Mouse (Mus musculus): Measurements from ENCODE around the gene Speg. TPM values are rescaled to one million over a fixed set of nuclear protein-coding genes. Genes with fewer than 3 reads are reported as not detected.

Gene Speg
- total RNA-seq (2021): 100 to 1,000 TPM; 104 to 112 TPM

DNA sequence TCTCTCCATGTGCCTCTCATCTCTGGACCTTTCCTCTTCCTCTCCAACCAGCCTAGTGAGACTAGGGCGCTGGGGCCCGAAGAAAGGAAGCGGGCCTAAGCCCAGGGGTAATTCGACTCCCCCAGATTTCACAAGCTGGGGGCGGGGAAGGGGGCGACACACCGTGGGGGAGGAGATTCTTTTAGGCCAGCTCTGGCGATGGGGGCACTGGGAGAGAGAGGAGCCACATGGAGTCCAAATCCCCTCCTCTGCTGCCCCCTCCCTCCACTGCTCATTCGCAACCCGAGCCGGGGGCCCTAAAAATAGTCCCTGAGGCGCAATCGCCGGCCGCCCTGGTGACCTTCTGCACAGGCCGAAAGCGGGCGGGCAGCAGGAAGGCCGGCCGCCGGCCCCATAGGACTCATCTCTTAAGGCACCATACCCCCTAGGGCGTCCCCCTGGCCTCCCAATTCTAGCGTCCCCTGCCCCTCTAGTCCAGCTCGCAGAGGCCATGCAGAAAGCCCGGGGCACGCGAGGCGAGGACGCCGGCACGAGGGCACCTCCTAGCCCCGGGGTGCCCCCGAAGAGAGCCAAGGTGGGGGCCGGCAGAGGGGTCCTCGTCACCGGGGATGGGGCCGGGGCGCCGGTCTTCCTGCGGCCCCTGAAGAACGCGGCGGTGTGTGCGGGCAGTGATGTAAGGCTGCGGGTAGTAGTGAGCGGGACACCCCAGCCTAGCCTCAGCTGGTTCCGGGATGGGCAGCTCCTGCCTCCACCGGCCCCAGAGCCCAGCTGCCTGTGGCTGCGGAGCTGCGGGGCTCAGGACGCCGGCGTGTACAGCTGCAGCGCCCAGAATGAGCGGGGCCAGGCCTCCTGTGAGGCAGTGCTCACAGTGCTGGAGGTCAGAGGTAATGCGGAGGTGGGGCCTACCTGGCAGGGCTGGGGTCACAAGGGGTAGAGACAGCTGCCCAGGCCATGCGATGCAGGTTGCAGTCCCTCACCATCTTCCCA is at the start of gene Speg:
TSS of gene Speg (plus strand) at position 348 of the 987 bp plus-strand sequence.
- intact Hi-C loops (cut with DNase I): loop anchor here (5.0 kb wide), 1 partner anchor 32 kb away; no protein-coding TSS in a partner anchor
- DNase-seq: peak; percentile 67 to 77

DNA sequence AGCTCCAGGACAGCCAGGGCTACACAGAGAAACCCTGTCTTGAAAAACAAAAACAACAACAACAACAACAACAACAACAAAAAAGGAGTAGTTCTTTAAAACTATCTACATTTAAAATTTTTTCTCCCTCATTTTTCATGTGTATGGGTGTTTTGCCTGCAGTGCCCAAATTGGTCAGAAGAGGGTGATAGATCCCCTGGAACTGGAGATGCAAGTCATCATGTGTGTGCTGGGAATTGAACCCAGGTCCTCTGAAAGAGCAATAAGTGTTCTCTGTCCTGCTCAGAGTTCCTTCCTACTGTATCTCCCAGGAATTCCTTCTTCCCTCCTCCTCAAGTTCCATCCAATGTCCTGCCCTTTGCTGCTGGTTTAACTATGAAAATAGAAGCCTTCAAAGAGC is 47.6 kb upstream of the Speg start:
- intact Hi-C loops (cut with DNase I): no loop called here
- DNase-seq: no peak

DNA sequence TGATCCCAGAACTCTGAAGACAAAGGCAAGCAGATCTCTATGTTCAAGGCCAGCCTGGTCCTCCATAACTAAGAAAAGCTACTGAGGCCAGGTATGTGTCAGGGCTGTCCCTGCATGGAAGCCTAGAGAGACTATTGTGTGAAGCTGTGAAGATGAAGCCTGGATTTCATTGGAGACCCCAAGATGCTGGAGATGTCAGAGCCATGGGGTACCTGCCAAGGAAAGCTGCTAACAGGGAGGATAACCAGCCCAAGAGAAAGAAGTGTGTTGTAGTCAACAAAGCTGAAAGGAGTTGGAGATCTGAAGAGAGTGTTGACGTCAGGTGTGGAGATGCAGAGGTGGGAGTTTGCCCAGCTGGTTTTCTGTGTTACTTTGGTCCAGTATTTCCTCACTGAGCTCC is 43.8 kb upstream of the Speg start:
- intact Hi-C loops (cut with DNase I): no loop called here
- no peak for DNase-seq

DNA sequence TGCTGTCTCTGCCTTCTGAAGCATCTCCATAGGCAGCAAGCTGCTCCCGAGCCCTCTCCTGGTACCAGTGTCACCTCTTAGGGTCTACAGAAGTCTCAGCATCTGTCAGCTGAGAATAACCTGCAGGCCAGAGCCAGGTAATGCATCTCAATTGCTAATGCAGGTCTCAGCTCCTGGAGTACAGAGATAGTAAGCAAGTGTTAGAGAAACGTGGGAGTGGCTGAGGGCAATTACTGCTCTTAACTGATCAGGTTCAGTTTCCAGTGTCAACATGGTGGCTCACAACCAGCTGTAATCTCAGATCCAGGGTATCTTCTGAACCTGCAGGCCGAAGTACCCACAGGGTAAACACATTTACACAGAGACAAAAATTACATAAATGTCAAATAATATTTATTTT is 38.6 kb upstream of the Speg start:
- intact Hi-C loops (cut with DNase I): no loop called here
- DNase-seq: no peak

DNA sequence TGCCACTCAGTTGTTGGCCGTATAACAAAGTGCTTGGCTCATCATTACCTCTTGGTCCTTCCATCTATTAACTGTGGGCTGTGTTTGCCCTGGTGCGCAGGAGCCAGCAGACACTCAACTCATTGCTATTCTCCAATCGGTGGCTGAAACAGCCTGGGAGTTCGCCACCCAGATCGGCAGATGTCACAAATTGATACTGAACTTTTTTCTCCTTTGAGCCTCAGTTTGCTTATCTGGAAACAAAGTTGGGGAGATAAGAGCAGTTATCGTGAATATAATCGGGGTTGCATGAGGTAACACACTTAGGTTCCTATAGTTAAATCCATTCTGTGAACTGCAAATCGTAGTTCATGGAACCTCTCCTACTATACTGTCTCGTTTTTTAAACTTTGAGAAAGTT is 38.0 kb upstream of the Speg start:
- no peak for DNase-seq
- intact Hi-C loops (cut with DNase I): no loop called here

DNA sequence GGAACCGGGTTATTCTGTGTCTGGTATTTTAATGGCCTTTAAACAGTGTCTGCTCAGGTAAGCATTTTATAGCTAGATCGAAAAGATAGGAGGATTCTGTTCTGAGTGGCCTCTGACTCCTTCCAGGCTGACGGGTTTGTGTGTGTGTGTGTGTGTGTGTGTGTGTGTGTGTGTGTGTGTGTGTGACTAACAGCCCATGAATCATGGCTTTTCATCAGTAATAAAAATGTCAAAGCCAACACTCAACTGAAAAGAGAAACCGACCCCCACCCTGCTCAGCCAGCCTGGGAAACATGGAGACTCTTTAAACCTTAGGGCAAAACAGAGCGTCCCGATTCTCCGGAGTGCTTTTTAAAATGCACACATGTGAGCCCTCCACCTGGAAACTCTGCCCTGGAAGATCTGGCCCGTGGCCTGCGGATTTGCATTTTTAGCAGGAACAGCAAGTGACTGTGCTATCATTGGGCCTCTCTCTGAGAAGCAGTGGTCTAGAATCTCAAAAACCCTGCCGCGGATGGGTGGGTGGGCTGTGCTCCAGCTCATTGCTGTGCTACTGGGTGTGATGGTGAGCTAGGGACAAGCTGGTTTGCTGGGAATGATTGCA is 36.9 kb upstream of the Speg start:
- DNase-seq: no peak
- intact Hi-C loops (cut with DNase I): no loop called here

DNA sequence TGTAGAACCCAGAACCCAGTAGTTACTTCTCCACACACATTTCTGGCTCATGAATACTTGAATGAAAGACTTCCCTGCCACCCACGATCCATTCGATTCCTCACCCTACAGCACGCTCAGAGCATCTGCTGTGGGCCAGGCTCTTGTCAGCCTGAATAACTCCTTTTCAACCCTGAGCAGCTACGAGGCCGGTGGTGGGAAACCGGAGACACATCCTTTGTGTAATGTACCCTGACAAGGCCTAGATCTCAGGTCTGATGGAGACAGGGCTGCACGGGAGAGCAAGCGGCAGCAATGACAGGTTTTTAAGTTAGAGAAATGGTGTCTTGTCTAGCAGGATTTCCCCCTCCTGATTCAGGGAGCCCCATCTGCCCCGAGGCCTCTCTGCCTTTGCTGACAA is 35.8 kb upstream of the Speg start:
- no peak for DNase-seq
- intact Hi-C loops (cut with DNase I): no loop called here

DNA sequence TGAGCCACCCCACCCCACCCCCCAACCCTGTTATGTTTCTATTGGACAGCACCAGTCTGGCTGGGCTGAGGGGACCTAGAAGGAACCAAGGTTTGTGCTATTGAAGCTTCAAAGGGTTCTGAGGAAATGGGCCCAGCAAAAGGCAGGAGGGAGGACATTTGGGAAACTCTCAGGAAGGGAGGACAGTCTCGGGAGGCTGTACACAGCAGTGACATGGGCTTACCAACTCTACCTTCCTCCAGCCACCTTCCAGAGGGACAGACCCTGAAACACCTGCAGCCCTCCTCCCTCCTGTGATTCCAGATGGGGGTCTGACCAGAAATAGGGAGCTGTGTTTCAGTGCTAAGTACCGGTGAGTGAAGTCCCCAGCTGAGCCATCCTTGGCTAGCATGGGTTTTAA is 34.6 kb upstream of the Speg start:
- intact Hi-C loops (cut with DNase I): loop anchor here (5.0 kb wide), 1 partner anchor 107 kb away; no protein-coding TSS in a partner anchor
- no peak for DNase-seq

DNA sequence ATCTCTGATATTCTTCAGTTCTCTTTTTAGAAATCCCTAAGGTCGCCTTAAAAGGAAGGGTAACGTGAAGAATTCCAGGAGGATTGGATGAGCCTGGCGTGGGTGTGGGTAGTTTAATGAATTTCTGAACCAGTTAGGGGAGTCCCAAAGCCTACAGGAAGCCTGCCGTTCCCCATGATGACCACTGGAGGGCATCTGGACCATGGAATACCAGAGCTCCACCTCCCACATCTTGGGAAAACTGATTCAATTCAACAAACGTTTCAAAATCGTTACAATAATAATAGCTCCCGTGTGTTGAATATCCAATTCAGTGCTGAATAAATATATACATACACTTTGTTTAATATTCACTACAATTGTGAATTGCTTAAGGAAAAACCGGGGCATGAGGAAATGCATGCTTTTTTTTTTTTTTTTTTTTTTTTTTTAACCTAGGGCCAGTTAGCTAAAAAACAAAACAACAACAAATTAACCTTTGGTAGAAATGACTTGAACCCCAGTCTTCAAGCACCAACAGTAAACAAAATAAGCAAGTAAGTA is 32.2 kb upstream of the Speg start:
- peak; percentile 80 to 84 for DNase-seq
- intact Hi-C loops (cut with DNase I): loop anchor here (1.0 to 5.0 kb wide), 2 partner anchors 104 to 124 kb away; no protein-coding TSS in a partner anchor

DNA sequence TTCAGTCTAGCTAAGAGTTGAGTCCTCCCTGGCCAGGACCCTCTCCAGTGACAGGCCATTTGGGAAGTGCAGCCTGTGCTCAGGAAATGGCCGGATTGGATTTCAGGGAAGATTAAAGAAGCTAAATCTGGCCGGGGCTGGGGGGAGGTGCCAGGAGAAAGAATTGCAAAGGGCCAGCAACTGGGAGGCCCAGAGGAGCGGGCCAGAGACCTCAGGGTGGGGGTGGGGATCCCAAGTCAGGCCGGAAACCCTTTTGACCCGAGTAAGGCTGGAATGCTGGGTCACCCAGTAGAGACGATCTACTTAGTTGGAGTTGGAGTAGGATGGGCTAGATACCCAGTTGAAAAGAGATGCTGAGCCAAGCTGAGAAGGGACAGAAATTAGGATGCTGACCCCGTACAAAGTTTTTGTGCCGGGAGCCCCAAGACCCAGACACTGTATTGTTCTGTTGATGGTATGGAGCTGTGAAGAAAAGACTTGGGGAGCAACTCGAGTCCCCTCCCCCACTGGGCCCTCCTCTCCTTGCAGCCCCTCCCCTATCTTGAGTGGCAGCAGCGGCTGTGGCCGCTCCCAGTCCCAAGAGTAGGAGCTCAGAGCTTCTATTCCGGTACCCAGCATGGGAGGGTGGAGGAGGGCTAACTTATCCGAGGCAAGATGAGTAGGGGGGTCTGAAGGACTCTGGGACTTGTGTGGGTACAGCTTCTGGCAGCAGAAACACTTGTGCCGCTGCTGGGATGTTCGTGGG is 30.6 kb upstream of the Speg start:
- peak; percentile 40 to 52 for DNase-seq
- intact Hi-C loops (cut with DNase I): loop anchor here (2.0 to 5.0 kb wide), 2 partner anchors 16 to 103 kb away; partner anchors contain the start of gene Des

DNA sequence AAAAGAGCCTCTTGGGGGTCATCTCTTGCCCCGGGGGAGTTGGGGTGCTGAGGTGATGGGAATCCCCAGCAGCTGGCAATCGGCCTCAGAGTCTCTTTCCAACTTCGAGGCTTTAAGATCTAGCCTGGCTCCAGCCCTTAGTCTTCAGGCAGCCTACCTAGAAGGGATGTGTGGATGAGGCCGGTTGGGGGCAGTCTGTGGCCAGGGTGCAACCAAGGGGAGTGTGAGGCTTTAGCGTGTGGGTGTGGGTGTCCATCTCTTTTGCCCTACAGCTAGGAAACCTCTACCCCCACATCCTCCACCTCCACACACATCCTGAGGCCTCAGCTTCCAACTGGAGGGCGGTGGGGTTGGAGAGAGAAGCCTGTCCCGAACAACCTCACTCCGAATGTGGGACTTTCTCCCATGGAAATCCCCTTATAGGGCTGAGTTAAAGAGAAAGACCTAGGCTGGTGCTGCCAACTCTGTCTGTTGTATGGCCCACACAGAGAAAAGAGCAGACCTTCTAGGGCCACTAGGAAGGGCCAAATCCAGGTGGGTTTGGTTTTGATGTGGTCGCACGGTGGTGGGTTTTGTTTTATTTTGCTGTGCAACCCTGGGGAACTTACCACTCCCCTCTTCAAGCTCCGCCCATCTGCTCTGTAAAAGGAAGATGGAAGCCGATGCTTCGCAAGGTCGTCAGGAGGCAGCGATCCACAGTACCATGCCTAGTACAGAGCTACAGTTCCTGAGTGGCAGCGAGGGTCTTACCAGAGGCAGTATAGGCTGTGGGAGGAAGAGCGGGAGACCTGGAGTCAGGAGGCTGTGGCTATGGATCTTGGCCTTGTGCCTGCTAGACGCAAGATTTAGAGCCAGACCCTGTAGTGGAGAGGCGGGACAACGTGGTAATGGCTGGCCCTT is 29.8 kb upstream of the Speg start:
- DNase-seq: peak; percentile 48 to 49
- intact Hi-C loops (cut with DNase I): loop anchor here (2.0 kb wide), 1 partner anchor 16 kb away; the partner anchor contains the start of gene Des

DNA sequence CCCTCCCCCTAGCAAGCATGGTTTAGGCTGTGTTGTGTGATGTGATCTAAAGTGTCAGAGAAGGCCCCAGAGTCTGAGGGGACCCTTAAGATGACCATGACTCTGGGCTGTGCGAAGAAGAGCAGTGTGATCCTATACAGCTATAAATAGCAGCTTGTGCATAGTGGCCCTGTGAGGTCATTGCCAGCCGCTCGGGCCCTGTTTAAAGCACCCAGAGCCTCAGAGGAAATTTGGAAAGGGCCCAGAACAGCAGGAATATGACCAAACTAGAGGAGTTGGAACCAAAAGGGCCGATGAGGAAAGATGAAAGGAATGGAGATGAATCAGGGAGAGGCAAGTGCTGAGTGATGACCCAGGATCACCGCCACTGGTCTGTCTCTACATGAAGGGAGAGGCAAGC is 27.8 kb upstream of the Speg start:
- intact Hi-C loops (cut with DNase I): no loop called here

DNA sequence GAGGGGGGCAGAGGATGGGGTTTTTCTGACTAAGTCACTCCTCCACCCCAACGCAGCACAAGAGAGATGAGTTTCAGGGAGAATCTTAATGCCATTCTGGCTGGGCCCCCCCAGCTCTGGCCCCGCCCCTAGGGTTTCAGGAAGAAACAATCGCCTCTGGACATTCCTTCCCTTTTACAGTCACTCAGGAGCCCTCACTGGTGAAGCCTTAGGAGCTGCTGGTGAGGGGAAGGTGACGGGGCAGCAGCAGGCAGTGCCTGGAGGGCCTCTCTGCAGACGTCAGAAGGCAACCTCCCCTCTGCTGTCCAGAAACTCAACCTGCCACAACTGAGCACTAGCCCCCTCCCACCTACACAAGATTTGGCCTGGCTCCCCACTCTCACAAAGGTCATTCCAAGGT is 25.8 kb upstream of the Speg start:
- intact Hi-C loops (cut with DNase I): no loop called here
- DNase-seq: no peak

More for the DNA sequence above, 27.8 kb upstream of the Speg start:
- DNase-seq: peak; percentile 65 to 72

DNA sequence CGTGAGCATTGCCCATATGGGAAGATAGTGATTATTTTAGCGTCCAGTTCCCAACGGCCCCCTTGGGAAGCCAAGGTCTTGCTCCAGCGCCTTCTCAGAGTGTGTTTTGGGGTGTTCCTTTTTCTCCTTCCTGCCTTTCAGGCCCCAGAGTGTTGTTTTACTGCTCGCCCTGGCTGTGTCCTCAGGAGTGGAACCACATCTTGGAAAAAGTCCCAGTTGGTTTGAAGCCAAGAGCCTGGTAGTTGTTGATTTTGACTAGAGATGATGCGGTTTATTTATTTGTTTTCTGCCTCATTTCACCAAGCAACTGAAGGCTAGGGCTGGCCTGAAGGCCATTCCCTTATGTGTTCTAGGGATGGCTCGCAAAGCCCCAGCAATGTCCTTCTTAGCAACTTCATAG is 17.8 kb upstream of the Speg start:
- intact Hi-C loops (cut with DNase I): no loop called here
- peak in 1 of 2 experiments; percentile 75 for DNase-seq

DNA sequence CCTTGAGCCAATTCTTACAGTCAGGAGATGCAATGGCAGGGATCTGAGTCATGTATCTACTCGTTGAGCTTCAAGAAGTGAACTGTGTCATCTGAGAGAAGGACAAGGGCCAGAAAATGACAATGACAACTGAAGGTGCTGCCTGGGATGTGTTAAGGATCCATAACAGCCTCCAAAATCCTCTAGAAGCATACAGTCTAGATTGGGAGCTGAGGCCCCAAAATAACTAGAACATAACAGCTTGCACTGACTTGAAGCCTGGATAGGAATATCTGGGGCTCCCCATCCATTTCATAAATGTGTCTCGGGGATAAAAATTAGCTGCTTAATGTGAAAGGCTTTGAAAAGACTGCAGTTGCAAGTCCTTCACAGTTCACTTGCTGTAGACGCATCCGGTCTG is 17.1 kb upstream of the Speg start:
- DNase-seq: no peak
- intact Hi-C loops (cut with DNase I): no loop called here

DNA sequence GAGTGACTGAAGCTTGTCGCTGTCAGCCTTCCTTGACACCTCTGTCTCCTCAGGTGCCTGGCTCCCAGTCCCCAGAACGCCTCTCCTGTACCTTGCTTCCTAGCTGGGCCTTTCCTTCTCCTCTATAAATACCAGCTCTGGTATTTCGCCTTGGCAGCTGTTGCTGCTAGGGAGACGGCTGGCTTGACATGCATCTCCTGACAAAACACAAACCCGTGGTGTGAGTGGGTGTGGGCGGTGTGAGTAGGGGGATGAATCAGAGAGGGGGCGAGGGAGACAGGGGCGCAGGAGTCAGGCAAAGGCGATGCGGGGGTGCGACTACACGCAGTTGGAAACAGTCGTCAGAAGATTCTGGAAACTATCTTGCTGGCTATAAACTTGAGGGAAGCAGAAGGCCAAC is 15.8 kb upstream of the Speg start:
- intact Hi-C loops (cut with DNase I): no loop called here
- peak; percentile 69 to 78 for DNase-seq

DNA sequence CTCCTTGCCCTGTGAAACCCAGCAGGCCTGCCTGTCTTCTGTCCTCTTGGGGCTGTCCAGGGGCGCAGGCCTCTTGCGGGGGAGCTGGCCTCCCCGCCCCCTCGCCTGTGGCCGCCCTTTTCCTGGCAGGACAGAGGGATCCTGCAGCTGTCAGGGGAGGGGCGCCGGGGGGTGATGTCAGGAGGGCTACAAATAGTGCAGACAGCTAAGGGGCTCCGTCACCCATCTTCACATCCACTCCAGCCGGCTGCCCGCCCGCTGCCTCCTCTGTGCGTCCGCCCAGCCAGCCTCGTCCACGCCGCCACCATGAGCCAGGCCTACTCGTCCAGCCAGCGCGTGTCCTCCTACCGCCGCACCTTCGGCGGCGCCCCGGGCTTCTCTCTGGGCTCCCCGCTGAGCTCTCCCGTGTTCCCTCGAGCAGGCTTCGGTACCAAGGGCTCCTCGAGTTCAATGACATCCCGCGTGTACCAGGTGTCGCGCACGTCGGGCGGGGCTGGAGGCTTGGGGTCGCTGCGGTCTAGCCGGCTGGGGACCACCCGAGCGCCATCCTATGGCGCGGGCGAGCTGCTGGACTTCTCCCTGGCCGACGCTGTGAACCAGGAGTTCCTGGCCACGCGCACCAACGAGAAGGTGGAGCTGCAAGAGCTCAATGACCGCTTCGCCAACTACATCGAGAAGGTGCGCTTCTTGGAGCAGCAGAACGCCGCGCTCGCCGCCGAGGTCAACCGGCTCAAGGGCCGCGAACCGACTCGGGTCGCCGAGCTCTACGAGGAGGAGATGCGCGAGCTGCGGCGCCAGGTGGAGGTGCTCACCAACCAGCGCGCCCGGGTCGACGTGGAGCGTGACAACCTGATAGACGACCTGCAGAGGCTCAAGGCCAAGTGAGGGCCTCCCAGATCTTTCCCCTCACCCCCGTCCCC is 14.7 kb upstream of the Speg start, which contains the start of gene Des:
TSS of gene Des (plus strand) at position 218 of the 920 bp plus-strand sequence.
- DNase-seq: peak; percentile 88 to 92
- intact Hi-C loops (cut with DNase I): loop anchor here (2.0 kb wide), 1 partner anchor 16 kb away; no protein-coding TSS in a partner anchor

DNA sequence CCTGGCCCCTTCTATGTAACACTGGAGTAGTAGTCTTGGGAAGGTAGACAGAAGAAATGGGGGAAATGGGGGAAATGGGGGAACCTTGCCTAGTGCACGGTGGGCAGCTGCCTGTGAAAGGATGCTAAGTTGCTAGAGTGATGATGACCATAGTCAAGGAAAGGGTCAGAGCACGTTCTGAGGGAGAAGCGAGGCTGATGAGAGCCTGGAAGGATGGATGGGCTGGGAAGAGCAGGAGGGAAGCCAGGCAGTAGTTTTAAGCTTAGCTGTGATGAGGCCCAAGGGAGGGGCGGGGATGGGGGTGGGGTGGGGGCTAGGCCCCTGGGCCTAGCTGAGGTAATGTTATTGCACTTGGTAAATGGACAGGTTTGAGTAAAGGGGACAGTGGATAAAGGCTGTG is 14.0 kb upstream of the Speg start:
- intact Hi-C loops (cut with DNase I): loop anchor here (2.0 kb wide), 1 partner anchor 16 kb away; no protein-coding TSS in a partner anchor
- no peak for DNase-seq

All from heart, postnatal 10 days (tissue).